Mouse (Mus musculus): ENCODE data around the gene Reps1. TPM values are rescaled to one million over a fixed set of nuclear protein-coding genes. Genes with fewer than 3 reads are reported as not detected.

Reps1 gene
- total RNA-seq (2023) = 94.6 TPM

GRCm38 (mm10) chr10:18055696-18056390 is at the start of gene Reps1:
Gene Reps1, plus strand, starts transcription at chr10:18055861.

GRCm38 (mm10) chr10:18022741-18023347 is 32.8 kb upstream of the Reps1 start, which contains the start of gene Abracl:
Gene Abracl, minus strand, starts transcription at chr10:18023288.

Other genes with a start within 250 kb of the Reps1 start
- gene Heca, start 107.8 kb upstream of the Reps1 start, total RNA-seq (2023) = 104 TPM
- gene Abracl, start 32.6 kb upstream of the Reps1 start, total RNA-seq (2023) = 104 TPM
- gene Ect2l, start 155.0 kb downstream of the Reps1 start, total RNA-seq (2023) = not detected
- 20.2 TPM for gene Ccdc28a, start 179.1 kb downstream of the Reps1 start, total RNA-seq (2023)